Mouse (Mus musculus): ENCODE measurements around the gene Stk11ip. TPM values are rescaled to one million over a fixed set of nuclear protein-coding genes. Genes with fewer than 3 reads are reported as not detected.

Gene Stk11ip
- polyA plus RNA-seq, 1 experiment: 36.2 TPM

GRCm38 (mm10) chr1:75549289-75550279 is 28.3 kb downstream of the Stk11ip start:
- Histone ChIP-seq H3K4me1 (ENCODE audit: control insufficient read depth, insufficient read depth, low read length) (peaks cover 9% of the 10 kb centered on the region), H3K27ac (ENCODE audit: insufficient read depth, low read length) (no peak overlapping the region), H3K4me3 (ENCODE audit: insufficient read depth, low read length) (no peak overlapping the region)
- TF ChIP-seq POLR2A (IDR thresholded peaks at IDR 0.05; ENCODE audit: extremely low read depth, insufficient read depth, low read length) (no peak), CTCF (IDR thresholded peaks at IDR 0.05; ENCODE audit: extremely low read depth, insufficient read depth, low read length) (no peak)

- no peak overlapping the region for H3K4me3 ChIP-seq (ENCODE audit: insufficient read depth, low read length)
- TF ChIP-seq POLR2A (IDR thresholded peaks at IDR 0.05; ENCODE audit: extremely low read depth, insufficient read depth, low read length): no peak
- TF ChIP-seq CTCF (IDR thresholded peaks at IDR 0.05; ENCODE audit: extremely low read depth, insufficient read depth, low read length): no peak
- H3K27ac ChIP-seq (ENCODE audit: insufficient read depth, low read length): no peak overlapping the region
- H3K4me1 ChIP-seq (ENCODE audit: control insufficient read depth, insufficient read depth, low read length): peaks cover 11% of the 10 kb centered on the region
Measured at GRCm38 (mm10) chr1:75550586-75550985, 29.3 kb downstream of the Stk11ip start.

- H3K4me3 ChIP-seq (ENCODE audit: insufficient read depth, low read length): no peak overlapping the region
- no peak overlapping the region for H3K27ac ChIP-seq (ENCODE audit: insufficient read depth, low read length)
- peaks cover 8% of the 10 kb centered on the region for H3K4me1 ChIP-seq (ENCODE audit: control insufficient read depth, insufficient read depth, low read length)
- TF ChIP-seq POLR2A (IDR thresholded peaks at IDR 0.05; ENCODE audit: extremely low read depth, insufficient read depth, low read length) (no peak), CTCF (IDR thresholded peaks at IDR 0.05; ENCODE audit: extremely low read depth, insufficient read depth, low read length) (no peak)
Measured at GRCm38 (mm10) chr1:75555680-75556079, 34.4 kb downstream of the Stk11ip start.

- Histone ChIP-seq H3K27ac (ENCODE audit: insufficient read depth, low read length) (no peak overlapping the region), H3K4me1 (ENCODE audit: control insufficient read depth, insufficient read depth, low read length) (peaks cover 8% of the 10 kb centered on the region), H3K4me3 (ENCODE audit: insufficient read depth, low read length) (no peak overlapping the region)
- TF ChIP-seq POLR2A (IDR thresholded peaks at IDR 0.05; ENCODE audit: extremely low read depth, insufficient read depth, low read length) (no peak), CTCF (IDR thresholded peaks at IDR 0.05; ENCODE audit: extremely low read depth, insufficient read depth, low read length) (no peak)
Measured at GRCm38 (mm10) chr1:75556143-75556781, 34.9 kb downstream of the Stk11ip start.

GRCm38 (mm10) chr1:75557041-75557440 is 35.7 kb downstream of the Stk11ip start:
- no peak overlapping the region for H3K27ac ChIP-seq (ENCODE audit: insufficient read depth, low read length)
- no peak overlapping the region for H3K4me3 ChIP-seq (ENCODE audit: insufficient read depth, low read length)
- TF ChIP-seq CTCF (IDR thresholded peaks at IDR 0.05; ENCODE audit: extremely low read depth, insufficient read depth, low read length): no peak
- TF ChIP-seq POLR2A (IDR thresholded peaks at IDR 0.05; ENCODE audit: extremely low read depth, insufficient read depth, low read length): no peak

GRCm38 (mm10) chr1:75558388-75559178 is 37.3 kb downstream of the Stk11ip start:
- TF ChIP-seq CTCF (IDR thresholded peaks at IDR 0.05; ENCODE audit: extremely low read depth, insufficient read depth, low read length): no peak
- no peak for TF ChIP-seq POLR2A (IDR thresholded peaks at IDR 0.05; ENCODE audit: extremely low read depth, insufficient read depth, low read length)
- Histone ChIP-seq H3K4me3 (ENCODE audit: insufficient read depth, low read length) (no peak overlapping the region), H3K27ac (ENCODE audit: insufficient read depth, low read length) (peak overlapping the region; percentile 40; the same call in 1 of the 2 replicates), H3K4me1 (ENCODE audit: control insufficient read depth, insufficient read depth, low read length) (peaks cover 6% of the 10 kb centered on the region; the same call in 1 of the 2 replicates)

More at GRCm38 (mm10) chr1:75557041-75557440, 35.7 kb downstream of the Stk11ip start:
- peaks cover 6% of the 10 kb centered on the region; the same call in 1 of the 2 replicates for H3K4me1 ChIP-seq (ENCODE audit: control insufficient read depth, insufficient read depth, low read length)

GRCm38 (mm10) chr1:75559212-75559925 is 38.0 kb downstream of the Stk11ip start:
- TF ChIP-seq POLR2A (IDR thresholded peaks at IDR 0.05; ENCODE audit: extremely low read depth, insufficient read depth, low read length): no peak
- peak; percentile 99 for TF ChIP-seq CTCF (IDR thresholded peaks at IDR 0.05; ENCODE audit: extremely low read depth, insufficient read depth, low read length)
- Histone ChIP-seq H3K4me1 (ENCODE audit: control insufficient read depth, insufficient read depth, low read length) (peaks cover 6% of the 10 kb centered on the region; the same call in 1 of the 2 replicates), H3K27ac (ENCODE audit: insufficient read depth, low read length) (peak overlapping the region; percentile 40), H3K4me3 (ENCODE audit: insufficient read depth, low read length) (no peak overlapping the region)

GRCm38 (mm10) chr1:75560206-75560913 is 39.0 kb downstream of the Stk11ip start:
- Histone ChIP-seq H3K4me1 (ENCODE audit: control insufficient read depth, insufficient read depth, low read length) (peaks cover 4% of the 10 kb centered on the region; the same call in 1 of the 2 replicates), H3K27ac (ENCODE audit: insufficient read depth, low read length) (no peak overlapping the region), H3K4me3 (ENCODE audit: insufficient read depth, low read length) (no peak overlapping the region)
- 0 out of 2 replicates have a peak, but pooled peaks have one; percentile 10 for TF ChIP-seq POLR2A (IDR thresholded peaks at IDR 0.05; ENCODE audit: extremely low read depth, insufficient read depth, low read length)
- TF ChIP-seq CTCF (IDR thresholded peaks at IDR 0.05; ENCODE audit: extremely low read depth, insufficient read depth, low read length): no peak

All from cortical plate, adult 2 months (tissue).